Mouse (Mus musculus) thymus, postnatal 0 days (tissue): Measurements from ENCODE around the gene Ccdc137. TPM values are rescaled to one million over a fixed set of nuclear protein-coding genes. Genes with fewer than 3 reads are reported as not detected.

Experiments
- DNase-seq: peaks from one replicate; pipeline ENCODE4 v3.0.0-alpha.2; 2015; ENCODE audit warnings: low spot score
- polyA plus RNA-seq: library from polyadenylated mRNA; unstranded; fragments of >200 nt; fragmentation: Nextera tagmentation; extraction: Ambion mirVana; gene quantifications from 2 replicates; pipeline ENCODE4 v1.2.1, GENCODE M21; 2015

Ccdc137 gene
- polyA plus RNA-seq, 1 experiment from 2014 or later = 33.3 TPM

- no peak for DNase-seq
Observed at GRCm38 (mm10) chr11:120458847-120459597, 1.1 kb downstream of the Ccdc137 start.

DNA sequence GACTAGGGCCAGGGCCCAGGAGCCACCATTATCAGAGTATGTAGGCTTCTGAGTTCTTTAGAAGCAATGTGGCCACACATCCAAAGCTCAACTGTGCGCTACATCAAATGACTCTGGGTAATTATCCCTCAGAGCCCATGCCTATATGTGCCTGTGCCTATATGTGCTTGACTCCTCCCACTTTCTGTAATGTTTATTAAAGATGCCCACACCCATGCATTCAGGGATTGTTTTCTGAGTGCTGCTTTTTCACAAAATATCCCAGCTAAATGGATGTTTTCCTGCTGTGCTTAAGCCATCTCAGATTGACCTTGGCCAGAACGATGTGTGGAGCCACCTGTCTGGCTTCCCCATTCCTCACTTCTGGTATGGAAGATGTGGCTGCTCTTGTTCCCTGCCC is 5.6 kb downstream of the Ccdc137 start:
- DNase-seq = no peak

DNA sequence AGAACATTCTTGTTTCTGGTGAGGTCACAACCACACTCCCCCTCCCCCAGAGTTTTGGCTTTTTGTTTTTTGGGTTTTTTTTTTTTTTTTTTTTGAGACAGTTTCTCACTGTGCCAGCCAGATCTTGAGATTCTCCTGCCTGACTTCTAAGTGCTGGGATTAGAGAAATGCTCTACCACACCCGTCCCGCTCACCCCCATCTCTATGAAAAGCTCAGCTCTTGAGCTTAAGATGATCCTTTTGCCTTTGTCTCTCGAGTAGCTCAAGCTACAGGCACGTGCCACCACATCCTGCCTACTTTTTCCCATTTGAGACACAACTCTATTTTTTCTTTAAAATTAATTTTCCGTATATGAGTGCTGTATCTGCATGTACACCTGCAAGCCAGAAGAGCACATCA is 6.5 kb downstream of the Ccdc137 start:
- no peak for DNase-seq

- DNase-seq = no peak
Observed at GRCm38 (mm10) chr11:120465521-120465920, 7.6 kb downstream of the Ccdc137 start.

- DNase-seq = peak; percentile 99
Observed at GRCm38 (mm10) chr11:120467051-120467735, 9.3 kb downstream of the Ccdc137 start, which contains the start of gene Arl16. Gene Arl16 (minus strand): TSS chr11:120467607.

DNA sequence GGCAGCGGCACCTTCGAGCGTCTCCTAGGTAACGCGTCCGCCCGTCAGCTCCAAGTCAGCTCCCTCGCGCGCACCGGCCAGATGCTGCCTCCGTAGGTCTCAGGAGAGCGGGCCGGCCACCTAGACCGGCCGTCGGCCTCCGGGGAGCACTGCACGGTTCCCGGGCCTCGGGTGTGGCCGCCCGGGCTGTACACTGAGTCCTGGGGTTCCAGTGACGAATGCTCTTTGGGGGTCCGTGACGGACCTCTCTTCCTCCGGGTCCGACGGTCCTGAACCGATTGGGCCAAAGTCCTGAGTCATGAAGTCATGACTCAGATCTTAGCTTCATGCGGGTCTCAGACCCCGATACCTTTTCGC is 9.8 kb downstream of the Ccdc137 start:
- DNase-seq = no peak

GRCm38 (mm10) chr11:120472052-120472451 is 14.1 kb downstream of the Ccdc137 start:
- DNase-seq = no peak

DNA sequence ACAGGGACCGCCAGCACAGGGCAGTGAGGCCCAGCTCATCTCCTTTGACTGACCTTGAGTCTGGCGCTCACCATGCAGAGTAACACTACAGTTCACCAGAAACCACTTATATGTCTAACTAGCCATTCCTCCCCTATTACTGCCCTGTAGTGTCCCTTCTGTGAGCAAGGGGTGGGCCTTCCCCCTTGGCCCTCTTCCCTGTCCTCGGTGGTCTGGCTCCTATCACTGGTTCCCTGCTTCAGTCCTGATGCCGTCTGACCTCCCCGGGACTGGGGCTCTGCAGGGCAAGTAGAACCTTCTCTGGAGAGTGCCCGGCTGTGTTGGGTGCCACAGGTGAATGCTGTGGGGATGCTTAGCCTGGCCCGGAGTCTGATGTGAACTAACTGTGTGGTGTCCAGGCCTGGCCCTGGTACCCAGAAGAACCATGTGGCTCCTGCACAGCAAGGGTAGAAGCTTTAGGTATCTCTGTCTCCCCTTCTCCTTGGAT is 25.6 kb downstream of the Ccdc137 start:
- DNase-seq = no peak

DNA sequence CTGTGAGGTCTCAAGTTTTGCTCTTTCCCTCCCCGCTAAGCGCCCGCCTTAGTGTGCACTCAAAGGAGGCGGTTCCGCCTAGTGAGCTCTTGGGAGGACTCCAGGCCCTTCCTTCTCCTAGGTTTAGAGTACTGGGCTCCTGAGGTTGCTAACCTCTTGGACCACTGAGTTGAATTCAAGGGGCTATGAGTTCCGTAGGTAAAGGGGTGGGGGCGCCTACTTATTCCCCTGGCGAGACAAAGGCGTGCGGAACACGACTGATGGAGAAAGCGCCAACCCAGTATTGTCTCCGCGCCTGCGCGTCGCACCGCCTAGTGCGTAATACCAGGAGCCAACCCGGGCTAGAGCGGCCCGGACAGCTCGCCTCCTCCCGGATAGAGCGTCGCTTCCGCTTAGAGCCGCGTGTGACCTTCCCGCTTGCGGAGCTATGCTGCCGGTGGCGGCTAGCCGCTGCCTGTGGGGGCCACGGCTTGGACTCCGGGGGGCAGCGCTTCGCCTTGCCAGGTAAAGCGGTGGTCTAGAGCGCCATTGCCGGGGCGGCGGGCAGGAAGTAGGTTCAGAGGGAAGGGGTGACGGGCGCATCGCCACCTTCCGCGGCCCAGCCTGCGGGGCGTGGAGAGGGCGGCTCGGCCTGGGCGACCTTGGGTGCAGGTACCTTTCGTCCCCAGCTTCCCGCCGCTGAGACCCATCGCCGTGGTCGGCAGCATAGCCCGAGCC is 26.5 kb downstream of the Ccdc137 start, which contains the start of gene Mrpl12:
Mrpl12 (plus strand) TSS at position 349 of the 717 bp plus-strand sequence.
- DNase-seq = peak; percentile 94

- no peak for DNase-seq
Observed at GRCm38 (mm10) chr11:120485251-120485650, 27.3 kb downstream of the Ccdc137 start.

DNA sequence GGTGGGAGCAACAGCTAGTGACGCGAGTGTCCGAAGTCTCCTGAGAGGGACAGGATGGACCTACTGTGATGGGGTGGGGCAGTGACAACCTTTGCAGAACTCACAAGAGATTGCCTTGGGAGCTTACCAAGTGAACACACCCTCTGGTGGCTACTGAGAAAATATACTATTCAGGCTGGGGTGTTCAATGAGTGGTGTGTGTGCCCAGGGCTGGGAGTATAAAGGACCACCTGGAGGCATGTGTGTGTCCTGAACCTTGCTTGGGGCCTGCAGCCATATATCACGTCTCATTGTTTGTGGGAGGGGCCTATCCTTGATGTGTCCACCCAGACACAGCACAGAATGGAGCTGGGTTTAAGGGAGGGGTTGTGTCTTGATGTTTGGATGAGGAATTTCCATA is 30.6 kb downstream of the Ccdc137 start:
- no peak for DNase-seq

GRCm38 (mm10) chr11:120489054-120489761 is 31.3 kb downstream of the Ccdc137 start:
- DNase-seq = peak; percentile 83

- DNase-seq = no peak
Observed at GRCm38 (mm10) chr11:120490291-120491046, 32.6 kb downstream of the Ccdc137 start.

DNA sequence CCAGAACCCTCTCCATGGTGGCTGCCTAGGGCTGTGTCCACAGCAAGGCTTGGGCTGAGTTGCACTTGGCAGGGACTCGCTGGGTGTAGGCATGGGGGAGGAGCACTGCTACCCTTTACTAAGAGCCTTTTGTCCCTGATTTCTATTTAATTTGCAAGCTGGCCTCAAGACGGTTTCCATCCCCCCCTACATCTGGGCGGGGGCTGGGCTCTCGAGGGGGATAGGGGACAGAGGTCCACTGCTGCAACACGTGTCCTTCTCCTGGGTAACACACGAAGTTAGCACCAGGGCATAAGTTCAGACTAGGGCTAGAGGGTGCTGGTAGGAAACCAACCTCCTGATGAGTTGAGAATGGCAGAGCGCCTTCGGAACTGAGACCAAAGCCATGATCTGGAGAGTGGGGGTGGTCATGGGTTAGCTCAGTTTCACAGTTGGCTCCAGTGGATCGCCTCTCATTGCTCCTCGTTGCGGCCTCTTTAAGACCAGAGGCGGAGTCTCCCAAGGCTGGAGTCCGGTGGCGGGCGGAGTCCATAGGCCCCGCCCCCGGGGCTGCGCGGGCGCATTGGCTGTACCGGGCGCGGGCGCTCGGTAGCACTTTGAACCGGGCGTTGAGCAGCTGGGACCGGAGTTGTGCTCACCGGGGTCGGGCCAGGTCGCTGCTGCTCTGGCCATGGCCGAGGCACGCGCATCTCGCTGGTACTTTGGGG is 33.6 kb downstream of the Ccdc137 start, which contains the start of gene Slc25a10:
Slc25a10 (plus strand) TSS at position 524 of the 707 bp plus-strand sequence.
- DNase-seq = peak; percentile 67

DNA sequence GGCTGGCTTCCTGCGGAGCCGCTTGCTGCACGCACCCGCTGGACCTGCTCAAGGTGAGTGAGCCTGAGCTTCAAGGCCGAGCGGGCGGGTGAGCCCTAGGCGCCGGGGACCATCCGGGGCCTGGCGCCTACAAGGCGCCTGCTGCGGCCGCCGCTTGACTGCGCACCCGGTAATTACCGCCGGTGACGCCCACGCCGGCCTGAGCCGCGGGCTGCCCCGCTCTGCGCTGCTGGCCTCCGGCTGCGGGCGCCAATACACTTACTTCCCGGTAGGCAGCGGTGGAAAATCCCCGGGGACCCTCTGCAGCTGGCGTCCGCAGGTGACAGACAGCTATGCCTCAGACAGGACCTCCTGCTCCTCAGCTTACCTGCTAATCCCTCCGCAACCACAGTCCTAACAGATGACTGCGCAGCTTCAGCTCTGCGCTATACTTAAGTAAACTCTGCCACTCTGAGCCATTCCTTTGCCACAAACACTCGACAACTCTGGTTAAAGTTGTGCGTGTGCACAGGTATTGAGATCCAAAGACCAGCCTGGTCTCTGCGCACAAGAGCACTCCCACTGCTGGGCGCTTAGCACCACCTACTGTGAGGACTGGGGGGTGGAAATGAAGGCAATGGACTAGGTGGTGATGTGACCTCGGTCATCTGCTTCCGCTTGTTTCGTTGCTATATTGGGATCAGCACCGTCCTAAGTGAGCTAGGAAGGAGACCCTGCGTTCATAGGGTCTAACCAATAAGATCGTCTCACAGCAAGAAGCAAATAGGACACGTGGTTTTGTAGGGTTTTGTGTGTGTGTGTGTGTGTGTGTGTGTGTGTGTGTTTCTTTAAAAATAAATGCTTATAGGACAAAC is 34.3 kb downstream of the Ccdc137 start:
- peak; percentile 51 for DNase-seq

- DNase-seq = no peak
Observed at GRCm38 (mm10) chr11:120492878-120493203, 34.9 kb downstream of the Ccdc137 start.

DNA sequence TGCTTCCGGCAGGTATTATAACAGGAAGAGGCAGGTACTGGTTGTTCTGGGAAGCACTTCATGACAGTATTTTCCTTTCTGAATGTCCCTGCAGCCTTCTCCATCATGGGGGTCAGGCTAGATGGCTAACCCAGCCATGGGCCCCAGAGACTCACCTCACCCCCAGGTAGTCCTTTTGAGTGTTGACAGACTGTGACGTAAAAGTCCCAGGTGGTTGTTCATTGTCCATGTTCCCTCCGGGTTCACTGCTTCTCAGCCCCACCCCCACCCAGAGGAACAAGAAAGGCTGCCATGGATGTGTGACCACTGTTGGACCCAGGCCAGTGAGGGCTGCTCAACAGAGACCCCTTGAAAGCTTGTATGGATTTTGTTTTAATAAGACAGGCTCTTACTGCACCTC is 35.4 kb downstream of the Ccdc137 start:
- DNase-seq = no peak

DNA sequence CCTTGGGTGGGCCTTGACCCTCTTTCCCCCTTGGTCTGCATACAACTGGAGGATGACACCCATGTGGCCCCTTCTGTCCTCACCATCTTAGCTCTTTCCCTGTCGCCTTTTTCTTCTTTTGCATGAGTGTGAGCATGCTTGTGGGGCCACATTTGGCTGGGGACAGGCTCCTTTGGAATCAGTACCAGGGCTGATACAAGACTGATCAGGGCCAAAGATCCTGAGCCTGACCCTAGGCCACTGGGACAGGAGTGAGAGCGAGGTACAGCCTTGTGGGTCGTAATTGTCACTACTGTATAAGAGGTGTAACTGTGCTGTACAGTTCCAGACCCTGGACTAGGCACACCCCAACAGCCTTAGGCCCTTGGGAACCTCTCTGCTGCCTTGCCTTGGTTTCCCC is 36.0 kb downstream of the Ccdc137 start:
- DNase-seq = no peak

DNA sequence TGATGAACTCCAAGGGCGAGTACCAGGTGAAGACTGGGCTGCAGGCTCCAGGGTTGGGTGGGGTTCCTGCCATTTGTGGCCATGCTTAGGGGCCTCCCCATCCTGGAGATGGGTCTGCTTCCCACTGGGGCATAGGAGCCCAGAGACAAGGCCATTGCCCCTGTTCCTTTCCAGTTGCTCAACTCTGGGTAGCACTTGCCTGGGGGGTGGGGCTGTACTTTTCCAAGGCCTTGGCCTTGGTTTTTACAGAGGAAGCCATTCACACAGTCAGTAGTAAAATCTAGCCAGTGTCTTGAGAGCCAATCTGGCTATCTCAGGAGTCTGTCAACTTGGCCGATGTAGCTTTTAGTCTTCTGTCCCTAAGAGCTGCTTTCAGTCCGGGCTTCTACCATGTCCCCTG is 39.5 kb downstream of the Ccdc137 start:
- no peak for DNase-seq
